Mouse (Mus musculus): ENCODE results near the gene Stra8. TPM values are rescaled to one million over a fixed set of nuclear protein-coding genes. Genes with fewer than 3 reads are reported as not detected.

Stra8 gene
- total RNA-seq, 2 experiments from 2014 or later, result not detected

DNA sequence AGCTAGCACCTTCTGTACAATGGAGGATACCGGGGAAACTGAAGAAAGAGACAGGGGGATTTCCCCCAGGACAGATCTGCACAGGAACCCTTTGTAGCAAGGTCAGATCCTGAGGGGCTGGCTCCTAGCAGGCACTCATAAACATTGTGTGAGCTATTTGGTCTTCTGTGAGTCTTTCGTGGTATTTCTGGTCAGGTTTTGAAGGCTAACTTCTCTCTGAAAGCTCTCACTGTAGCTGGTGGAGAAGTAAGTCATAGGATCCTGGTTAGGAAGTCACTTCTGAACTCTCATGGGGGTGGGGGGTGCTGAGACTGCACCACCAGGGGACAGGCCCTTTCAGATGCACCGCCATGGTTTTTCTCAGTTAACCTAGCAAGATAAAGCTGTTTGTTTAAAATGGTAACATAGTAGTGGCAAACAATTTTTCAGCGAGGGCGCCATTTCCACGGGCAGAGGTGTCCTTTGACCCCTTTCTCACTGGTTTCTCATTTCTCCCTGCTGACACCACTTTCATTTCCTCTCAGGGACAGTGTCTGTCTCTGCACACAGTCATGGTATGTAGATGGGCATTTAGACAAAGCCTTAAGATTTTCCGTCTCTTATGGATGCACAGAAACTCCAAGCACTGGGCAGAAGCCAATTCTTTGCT lies 18.4 kb downstream of the Stra8 start:
- intact Hi-C loops (cut with DNase I), result no loop called here
- DNase-seq, result no peak

DNA sequence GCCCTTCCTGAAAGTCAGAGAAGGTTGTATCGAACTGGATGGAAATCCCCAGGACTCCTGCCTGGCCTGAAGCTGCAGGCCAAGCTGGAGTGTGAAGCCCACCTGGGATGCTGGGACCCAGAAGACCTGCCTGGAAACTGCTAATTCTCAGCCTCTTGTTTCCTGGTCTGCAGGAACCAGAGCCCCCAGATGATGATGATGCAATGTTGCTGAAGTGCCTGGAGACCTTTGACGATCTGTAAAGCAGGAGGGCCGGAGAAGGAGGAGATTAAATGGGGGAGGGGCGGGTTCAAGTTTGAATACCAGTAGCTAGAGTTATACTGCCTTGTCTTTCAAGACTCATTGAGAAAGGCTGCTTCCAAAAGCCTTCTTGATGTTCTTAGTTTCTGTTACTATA lies 19.0 kb downstream of the Stra8 start:
- intact Hi-C loops (cut with DNase I), result no loop called here
- DNase-seq, result no peak

DNA sequence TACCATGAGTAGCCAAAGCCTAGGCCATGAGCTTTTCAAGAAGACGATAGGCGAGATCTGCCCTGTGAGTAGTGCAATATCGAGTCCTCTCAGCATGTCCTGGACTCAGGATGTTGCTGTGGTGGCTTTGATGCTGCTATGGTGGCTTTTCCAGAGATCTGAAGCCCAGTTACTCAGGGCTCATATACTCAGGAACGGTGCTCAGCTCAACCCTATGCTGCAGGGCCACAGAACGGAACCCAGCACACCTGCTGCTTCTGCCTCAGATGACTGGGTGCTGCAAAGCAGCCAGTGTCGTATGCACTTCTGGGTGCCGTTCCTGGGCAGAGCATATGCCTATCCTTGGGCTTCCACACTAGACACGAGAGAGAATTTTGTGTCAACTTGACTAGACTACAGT lies 19.5 kb downstream of the Stra8 start:
- intact Hi-C loops (cut with DNase I), result no loop called here
- no peak for DNase-seq

DNA sequence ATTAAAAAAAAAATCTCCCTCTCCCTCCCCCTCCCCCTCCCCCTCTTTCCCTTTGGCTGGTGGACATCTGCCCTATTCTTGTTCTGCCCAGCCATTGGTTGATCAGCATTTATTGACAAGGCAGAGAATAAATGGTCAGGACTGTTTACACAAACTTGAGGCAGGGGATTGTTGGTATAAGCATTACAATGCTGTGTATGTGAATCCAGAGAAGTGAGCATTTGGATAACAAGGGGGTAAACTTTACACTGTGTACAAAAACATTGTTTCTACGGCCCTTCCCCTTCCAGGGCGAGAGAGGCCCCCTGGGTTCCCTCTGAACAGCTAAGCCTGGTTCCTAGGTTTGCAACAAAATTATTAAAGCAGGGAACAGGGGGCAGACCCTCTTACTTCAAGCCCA lies 21.5 kb downstream of the Stra8 start:
- intact Hi-C loops (cut with DNase I), result no loop called here
- DNase-seq, result no peak

DNA sequence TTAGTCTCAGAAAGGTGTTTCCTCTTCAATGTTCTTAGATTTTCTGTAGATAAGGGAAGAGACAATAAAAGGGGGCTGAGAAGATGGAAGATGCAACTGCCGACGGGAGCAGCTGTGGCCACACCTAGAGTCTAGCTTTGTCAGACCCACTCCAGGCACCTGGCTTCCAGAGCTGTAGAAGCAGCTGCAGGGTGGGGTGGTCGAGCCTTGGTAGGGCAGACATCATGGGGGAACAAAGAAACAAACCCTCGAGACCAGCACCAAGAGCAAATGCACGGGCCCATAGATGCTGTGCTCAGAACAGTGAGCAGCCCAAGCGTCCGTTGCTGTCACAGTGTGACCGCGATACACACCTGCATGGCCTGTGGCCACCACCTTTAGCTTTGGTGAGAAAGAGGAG lies 22.5 kb downstream of the Stra8 start:
- intact Hi-C loops (cut with DNase I), result no loop called here
- no peak for DNase-seq

DNA sequence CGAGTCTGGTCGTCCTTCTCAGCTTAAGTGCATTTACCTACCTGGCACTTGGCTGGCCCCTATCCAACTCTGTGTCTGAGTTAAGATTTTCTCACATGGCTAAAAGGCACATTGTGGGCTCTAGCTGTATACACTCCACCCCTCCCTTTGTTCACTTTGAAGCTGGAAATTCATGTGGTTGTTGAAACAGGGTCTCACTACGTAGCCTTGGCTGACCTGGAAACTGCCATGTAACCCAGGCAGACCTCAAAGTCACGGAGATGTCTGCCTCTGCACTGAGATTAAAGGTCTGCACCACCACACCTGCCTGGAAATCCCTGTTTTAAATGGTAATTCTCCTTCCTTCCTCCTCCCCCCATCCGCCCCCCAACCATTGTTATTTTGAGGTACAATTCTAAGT lies 23.5 kb downstream of the Stra8 start:
- DNase-seq, result no peak
- intact Hi-C loops (cut with DNase I), result no loop called here

DNA sequence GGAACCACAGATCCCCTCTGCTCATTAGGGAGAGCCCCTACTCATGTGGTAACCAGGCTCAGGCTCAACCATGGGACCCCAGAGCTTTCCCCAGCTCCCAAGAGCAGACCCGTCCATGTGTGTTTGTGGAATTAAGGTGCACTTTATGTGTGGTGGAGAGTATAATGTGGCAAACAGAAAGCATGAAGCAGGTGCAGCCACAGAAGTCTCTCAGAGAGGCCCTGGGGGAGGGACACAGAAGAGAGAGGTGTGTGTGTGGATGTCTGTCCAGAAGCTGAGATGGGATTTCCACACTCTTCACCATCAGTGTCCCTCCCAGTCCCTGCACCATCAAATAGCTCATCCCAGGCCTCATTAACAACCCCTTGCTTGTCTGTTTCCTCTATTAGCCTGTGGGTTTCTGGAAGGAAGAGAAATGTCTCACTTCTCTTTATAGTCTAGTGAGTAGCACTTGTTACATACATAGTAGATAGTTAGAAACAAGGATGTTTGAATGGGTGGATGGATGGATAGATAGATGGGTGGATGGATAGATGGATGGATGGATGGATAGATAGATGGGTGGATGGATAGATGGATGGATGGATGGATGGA lies 26.6 kb downstream of the Stra8 start:
- no peak for DNase-seq
- intact Hi-C loops (cut with DNase I), result no loop called here

DNA sequence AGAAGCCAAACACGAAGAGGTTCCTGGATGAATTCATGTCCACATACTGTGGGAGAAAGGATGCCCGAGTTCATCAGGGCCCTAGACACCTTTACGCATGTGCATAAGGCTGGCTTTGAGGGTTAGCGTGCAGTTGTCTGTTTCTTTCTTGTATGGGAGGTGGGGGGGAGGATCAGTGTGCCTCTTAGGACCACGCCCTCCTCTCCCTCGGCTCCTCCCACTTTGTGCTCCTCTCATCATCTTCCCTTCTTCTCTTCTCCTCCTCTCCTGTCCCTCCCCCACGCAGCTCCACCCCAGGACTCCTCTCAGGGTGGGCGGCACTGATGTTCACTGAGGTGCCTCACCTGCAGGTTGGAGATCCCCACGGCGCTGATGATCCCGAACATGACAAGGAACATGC lies 28.5 kb downstream of the Stra8 start:
- no peak for DNase-seq
- intact Hi-C loops (cut with DNase I), result no loop called here

DNA sequence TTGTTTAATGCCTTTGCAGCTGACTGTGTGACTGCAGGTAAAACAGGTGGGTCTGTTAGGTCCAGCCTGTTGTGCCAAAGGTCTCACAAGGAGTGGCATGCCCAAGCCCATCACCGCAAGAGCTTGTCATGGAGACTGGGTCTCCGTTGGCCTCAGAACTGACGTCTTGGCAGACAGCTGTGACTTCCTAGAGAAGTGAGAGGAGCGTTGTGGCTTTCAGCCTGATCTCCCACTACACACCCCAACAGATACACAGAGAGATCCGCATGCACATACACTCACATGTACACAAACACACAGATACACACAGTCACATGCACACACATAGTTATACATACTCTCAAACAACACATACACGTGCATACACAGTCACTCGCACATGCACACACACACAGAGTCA lies 31.6 kb downstream of the Stra8 start:
- intact Hi-C loops (cut with DNase I), result no loop called here

DNA sequence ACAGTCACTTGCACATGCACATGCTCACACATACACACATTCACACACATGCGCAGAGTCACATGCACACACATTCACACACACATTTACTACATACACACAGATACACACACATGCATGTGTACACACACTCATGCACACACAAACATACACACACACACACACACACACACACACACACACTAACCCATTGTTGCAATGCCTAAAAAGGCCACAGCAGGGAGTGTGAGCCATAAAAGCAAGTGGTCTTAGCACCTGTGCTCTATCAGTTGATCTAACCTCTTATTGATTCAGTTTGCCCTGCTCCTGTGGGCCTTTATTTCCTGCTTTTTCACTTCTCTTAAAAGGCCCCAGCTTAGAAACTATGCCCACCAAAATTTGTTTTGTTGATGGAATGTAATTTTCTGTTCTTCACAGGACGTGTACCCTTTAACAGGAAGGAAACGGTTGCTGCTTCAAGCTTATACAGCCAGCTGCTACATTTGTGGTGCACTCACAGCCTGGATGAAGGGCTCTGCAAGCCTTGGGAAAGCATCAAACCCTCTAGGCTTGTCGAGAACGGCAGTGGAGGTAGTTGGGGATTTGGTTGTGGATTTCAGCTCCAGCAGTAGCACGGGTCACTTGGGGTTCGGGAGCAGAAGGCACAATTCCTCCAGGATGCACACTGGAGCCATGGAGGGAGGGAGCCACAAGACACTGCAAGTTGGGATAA lies 32.1 kb downstream of the Stra8 start:
- intact Hi-C loops (cut with DNase I), result no loop called here

More for the DNA sequence above, 31.6 kb downstream of the Stra8 start:
- no peak for DNase-seq

DNA sequence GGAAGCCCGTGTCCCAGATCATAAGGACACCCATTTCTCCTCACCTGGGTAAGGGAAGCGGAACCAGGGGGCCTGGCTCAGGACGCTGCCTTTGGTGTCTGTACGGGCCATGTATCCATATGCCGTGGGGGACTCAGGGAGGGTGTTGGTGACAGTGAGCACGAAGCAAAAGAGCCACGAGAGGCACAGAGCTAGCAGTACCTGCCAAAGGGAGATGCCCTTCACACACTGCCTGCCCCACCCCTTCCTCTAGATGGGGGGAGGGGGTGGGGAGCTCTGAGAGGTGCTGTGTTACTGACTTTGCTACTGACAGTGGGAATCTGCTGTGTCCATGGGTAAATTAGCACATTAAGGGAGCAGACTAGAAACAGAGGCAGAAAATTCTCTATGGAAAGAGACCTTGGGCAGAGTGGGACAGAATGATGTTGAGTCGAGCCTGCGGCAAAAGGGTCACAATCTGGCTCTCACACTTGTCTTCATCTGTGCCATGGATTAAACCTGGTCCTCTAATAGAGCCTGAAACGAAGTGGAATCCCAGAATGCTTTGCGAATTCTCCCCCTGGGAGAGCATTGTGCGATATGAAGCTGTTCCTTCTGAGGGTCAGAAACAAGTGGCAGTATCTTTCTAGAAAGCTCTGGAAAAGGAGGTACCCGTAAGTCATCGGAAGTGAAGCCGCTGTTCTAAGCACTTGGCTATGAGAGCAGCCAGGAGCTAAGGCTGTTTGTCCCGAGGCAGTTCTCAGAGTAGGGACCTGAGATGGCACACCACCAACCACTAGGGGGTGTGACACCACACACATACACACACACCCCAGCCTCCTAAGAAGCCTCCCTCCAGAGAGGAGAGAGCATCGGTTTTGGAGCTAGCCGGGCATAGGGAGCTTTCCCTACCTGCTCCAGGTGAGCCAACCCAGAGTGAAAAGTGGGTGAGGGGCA lies 35.2 kb downstream of the Stra8 start:
- intact Hi-C loops (cut with DNase I), result no loop called here
- DNase-seq, result no peak

More for the DNA sequence above, 32.1 kb downstream of the Stra8 start:
- DNase-seq, result no peak

DNA sequence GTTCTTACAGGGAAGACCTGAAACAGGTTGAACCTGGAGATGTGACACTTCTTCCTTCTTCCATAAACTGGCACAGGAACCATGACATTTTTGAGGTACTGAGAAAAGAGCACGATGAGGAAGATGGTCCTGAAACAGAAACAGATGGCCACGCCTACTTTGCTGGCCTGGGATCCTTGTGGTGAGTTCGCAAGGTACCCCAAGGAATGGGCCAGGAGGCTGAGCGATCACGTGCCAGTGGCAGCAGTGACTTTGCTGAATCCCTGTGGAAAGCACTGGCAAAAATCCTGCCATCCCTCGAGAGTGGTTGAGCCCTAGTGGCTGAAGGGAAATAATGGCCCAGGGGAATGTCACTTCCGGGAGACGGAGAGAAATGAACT lies 35.9 kb downstream of the Stra8 start:
- intact Hi-C loops (cut with DNase I), result no loop called here
- DNase-seq, result no peak

DNA sequence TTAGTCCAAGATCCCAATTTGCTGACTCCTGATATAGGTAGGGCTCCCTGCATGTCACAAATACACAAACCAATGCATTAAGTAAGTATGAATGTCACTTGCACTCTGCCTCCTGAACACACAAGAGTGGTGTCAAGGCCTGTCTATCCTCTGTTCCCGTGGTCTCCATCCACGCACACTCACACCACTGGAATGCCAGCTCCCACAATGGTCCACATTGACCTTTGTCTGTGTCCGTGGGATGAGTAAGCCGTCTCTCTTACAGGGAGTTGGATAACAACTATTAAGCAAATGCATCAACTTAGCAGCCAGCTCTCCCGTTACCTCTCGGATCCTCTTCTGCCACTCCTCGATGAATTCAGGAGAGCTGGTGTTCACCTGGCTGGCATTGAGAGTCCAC lies 39.2 kb downstream of the Stra8 start:
- no peak for DNase-seq
- intact Hi-C loops (cut with DNase I), result no loop called here

DNA sequence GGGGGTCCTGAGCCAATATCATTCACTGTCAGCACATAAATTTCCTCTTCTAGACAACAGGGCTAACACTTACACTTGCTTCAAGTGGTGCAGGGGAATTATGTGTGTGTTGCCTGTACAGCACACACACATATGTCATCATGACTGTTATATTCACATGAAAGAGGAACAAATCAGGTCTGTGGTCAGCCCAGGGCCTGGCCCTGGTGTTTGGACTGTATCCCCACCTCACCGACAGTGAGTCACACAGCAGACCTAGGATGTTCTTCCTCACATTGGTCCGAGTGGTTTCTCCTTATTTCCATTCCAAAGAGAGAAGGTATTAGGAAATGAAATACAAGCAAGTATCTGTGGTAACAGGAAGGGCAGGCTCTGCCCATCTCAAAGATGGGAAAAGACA lies 44.6 kb downstream of the Stra8 start:
- intact Hi-C loops (cut with DNase I), result no loop called here
- no peak for DNase-seq

DNA sequence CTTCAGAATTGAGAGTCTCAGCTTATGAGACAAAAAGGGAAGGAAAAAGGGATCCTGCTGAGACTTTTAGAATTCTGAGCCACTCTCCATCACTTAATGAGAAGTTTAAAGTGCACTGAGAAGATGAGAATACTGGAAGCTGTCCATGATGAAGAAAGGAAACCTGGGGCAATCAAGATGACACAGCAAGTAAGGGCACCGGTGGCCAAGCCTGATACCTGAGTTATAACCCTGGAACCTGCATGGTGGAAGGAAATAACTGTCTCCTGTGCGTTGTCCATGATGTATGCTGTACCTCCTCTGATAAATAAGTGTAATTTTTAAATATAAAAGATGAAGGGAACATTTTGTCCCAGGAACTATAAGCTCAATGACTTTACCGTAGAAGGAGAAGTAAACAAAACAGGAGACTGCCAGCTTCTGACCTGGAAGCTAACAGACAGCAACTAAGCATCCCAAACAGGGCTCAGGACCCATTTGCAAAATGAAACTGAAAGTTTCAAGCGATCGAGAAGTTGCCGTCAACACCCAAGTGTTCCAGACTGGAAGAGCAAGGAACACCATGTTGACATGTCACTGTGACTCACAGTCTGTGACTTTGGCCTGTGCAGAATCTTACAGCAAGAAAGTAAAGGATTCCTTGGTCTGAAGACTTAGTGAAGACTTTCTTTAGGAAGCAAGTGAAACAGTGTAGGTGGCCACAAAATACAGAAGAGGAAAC lies 46.0 kb downstream of the Stra8 start:
- DNase-seq, result no peak
- intact Hi-C loops (cut with DNase I), result no loop called here

DNA sequence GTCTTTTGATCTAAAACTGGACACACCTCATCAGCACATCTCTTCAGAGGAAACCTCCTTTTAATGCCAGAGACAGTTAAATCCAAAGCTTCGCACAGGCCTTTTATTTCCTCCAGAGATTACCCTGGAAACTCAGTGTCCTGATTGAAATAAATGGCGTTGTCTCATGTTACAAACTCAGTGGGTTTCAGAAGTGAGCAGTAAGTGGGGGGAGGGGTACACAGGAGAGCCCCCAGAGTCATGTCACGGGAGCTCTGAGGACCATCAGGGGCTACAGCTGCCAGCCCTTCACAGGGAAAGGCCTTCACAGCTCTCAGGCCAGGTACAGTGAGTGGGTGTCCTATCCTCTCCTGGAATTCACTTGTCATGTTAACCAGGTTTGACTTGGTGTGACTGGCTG lies 51.2 kb downstream of the Stra8 start:
- DNase-seq, result no peak
- intact Hi-C loops (cut with DNase I), result no loop called here

DNA sequence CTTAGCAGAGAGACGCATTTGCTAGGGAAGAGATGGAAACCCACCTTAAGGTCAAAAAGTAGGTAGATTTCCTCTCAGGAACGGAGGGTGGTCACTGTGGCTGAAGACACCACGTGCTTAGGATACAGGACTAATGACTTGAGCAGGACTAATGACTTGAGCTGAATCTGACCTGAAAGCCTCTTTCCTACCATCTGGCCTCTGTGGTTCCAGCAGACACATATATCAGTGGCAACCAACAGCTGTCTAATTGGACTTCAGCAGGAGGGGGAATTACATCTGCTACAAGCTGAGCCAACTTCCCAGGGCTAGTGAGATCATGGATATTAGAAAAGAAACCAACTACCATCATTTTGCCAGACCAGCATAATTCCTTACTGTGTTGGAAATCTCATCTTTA lies 59.3 kb downstream of the Stra8 start:
- intact Hi-C loops (cut with DNase I), result no loop called here
- DNase-seq, result no peak

DNA sequence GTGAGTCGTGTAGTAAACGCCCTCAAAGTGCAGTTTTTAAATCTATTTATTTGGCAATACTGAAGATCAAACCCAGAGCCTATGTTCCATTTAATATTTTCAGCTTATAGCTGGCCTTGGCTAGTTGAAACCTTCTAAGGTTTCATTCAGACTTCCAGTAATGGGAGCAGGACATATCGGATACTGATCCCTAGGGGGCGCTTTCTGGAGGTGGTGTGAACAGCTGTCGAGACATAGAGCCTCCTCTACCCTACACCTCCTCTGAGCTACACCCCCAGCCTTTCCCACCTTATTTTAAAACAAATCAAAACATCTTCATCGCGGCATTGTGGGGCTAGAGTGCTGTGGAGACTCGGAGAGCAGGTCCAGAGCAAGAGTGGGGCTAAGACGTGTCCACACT lies 60.7 kb downstream of the Stra8 start:
- intact Hi-C loops (cut with DNase I), result no loop called here
- no peak for DNase-seq

DNA sequence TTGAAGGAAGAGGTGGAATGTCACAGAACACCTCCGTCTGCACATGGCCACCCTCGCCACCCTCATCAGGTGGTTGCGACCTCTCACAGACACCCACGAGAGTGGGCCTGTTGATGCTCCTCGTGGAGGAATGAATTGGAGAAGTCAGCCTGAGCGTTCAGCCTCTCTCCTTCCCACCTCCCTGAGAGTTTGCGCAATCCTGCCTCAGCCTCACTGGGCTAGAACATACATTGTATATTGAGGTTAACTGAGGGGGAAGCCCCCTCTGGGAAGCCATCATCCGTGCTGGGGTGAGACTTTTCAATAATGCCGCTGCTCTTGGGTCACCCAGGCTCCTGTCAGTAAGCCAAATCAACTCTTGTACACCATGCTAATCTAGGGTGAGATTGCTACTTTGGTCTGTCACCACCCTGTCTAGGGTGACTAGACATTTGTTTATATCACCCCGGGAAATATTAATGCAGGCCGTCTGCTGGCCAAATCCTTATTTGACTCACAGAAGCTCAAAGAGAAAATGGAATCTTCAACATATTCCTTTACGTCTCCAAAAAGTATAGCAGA lies 67.2 kb downstream of the Stra8 start:
- intact Hi-C loops (cut with DNase I), result no loop called here
- DNase-seq, result no peak

DNA sequence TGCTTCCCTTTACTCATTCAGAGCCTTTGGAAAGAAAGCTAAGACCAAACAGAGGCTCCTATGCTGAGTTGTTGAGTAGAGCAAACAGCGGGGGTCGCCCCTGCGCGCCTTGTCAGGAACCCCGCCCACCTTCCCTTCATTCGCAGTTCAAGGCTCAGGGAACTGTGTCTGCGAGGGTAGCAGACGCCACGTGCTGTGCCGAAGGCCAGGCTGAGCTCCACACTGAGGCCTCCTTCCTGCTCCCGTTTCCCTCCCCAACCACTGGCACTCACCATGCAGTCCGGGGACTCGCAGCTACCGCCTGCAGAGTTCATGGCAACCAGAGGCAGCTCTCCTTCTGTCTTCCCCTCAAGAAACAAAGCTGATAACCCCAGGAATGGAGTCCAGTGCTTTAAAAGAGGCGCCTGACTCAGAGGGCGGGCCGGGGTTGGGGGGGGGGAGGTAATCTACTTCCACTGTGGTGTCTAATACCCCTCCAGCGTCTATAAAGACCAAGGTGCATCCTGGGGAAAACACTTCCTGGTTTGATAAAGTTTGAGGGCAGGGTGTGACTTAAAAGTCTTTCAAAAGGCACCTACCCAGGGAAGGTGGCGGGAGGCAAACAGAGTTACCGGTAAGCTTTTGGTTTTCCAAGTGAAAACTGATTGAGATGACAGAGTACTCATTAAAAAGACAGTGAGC lies 68.3 kb downstream of the Stra8 start, which contains the start of gene Slc23a4:
TSS of gene Slc23a4 (minus strand) at position 324 of the 681 bp plus-strand sequence.
- intact Hi-C loops (cut with DNase I), result no loop called here
- no peak for DNase-seq
